Mouse (Mus musculus) kidney, embryonic 14.5 days (tissue): ENCODE data around the gene Rad51b. TPM values are rescaled to one million over a fixed set of nuclear protein-coding genes. Genes with fewer than 3 reads are reported as not detected.

Experiments used
- ATAC-seq: fragments of 200-750 bp; cut with Nextera tagmentation; 2 replicates; pipeline ENCODE4 v1.8.0; 2017; ENCODE audit warnings: moderate number of reproducible peaks, mild to moderate bottlenecking, moderate TSS enrichment, moderate library complexity; ENCODE audit not compliant: low FRiP score, low TSS enrichment
- H3K27ac ChIP-seq: fragments of 300-500 bp; sonication (generic); 2 replicates; pipeline ENCODE4 v1.5.1; 2014; ENCODE audit warnings: low read depth, mild to moderate bottlenecking, low read length, moderate library complexity, mixed read lengths
- H3K27me3 ChIP-seq: fragments of 300-500 bp; sonication (generic); 2 replicates; pipeline ENCODE4 v1.6.1; 2014; ENCODE audit warnings: mild to moderate bottlenecking, low read length; ENCODE audit not compliant: control insufficient read depth, insufficient read depth
- H3K36me3 ChIP-seq: fragments of 300-500 bp; sonication (generic); 2 replicates; pipeline ENCODE4 v1.6.1; 2014; ENCODE audit warnings: low read length, mixed read lengths; ENCODE audit not compliant: control insufficient read depth, insufficient read depth
- H3K4me1 ChIP-seq: fragments of 300-500 bp; sonication (generic); 2 replicates; pipeline ENCODE4 v1.6.1; 2014; ENCODE audit warnings: low read length, mixed read lengths; ENCODE audit not compliant: control insufficient read depth, insufficient read depth
- H3K4me2 ChIP-seq: fragments of 300-500 bp; sonication (generic); replicated peaks from 2 replicates; pipeline ENCODE4 v1.6.1; 2014; ENCODE audit warnings: low read depth, mild to moderate bottlenecking, low read length
- H3K4me3 ChIP-seq: fragments of 300-500 bp; sonication (generic); 2 replicates; pipeline ENCODE4 v1.5.1; 2014; ENCODE audit warnings: mild to moderate bottlenecking, low read length
- H3K9ac ChIP-seq: fragments of 300-500 bp; sonication (generic); 2 replicates; pipeline ENCODE4 v1.6.1; 2014; ENCODE audit warnings: low read depth, mild to moderate bottlenecking, low read length, moderate library complexity
- H3K9me3 ChIP-seq: fragments of 300-500 bp; sonication (generic); 2 replicates; pipeline ENCODE4 v1.6.1; 2016; ENCODE audit warnings: low read length; ENCODE audit not compliant: control insufficient read depth
- WGBS: fragments of 180-500 bp; shearing (Covaris S2); extraction: QIAGEN DNeasy Blood & Tissue Kit; methylation state at CpG from one replicate; pipeline ENCODE4 v1.1.7; 2014; 5-methylcytosine and 5-hydroxymethylcytosine counted together
- polyA plus RNA-seq: library from polyadenylated mRNA; unstranded; fragments of >200 nt; fragmentation: Nextera tagmentation; extraction: Ambion mirVana; gene quantifications from 2 replicates; pipeline ENCODE4 v1.2.1, GENCODE M21; 2014

The Rad51b gene
- polyA plus RNA-seq, 1 experiment from 2014 or later: 7.2 TPM

DNA sequence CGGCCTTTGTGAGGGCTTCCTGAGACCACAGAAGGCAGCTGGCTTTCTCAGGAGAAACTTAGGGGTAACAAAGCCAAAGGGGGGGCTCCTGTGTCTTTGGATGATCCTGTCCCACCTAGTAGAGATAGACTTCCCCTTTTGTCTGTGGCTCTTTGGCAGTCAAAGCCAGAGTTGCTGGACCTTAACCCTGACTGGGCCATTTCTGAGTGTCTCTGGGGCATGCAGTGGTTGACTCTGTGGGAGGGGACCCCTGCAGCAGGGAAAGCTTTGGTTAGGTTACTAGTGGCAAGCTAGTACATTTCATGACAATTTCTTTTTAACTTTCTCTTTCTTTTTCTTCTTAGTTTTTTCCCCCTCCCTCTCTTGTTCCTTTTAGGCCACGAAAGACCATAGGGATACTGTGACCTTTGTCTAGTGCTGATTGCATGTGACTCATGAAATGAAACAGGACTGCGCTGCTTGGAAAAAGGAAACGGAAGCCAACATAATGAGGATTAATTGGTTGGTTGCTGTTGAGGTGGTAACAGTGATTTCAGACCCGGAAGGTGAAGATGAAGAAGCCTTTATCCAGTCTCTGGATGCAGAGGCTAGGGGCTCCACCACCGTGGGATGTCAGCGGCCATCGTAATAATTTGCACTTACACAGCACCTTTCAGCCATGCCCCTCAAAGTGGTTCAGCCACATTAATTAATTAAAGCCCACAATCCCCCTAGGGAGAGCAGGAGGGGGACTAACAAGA lies 516.7 kb downstream of the Rad51b start:
- no peaks in the 10 kb centered on the region for H3K27me3 ChIP-seq
- no peak overlapping the region for H3K9ac ChIP-seq
- WGBS: 49% methylated on average over 8 of the region's 8 CpGs
- H3K36me3 ChIP-seq: no peaks in the 10 kb centered on the region
- H3K27ac ChIP-seq: peak overlapping the region; percentile 55
- H3K4me3 ChIP-seq: no peak overlapping the region
- no peaks in the 10 kb centered on the region for H3K9me3 ChIP-seq
- no peak overlapping the region for H3K4me2 ChIP-seq
- no peak for ATAC-seq
- H3K4me1 ChIP-seq: peaks cover 35% of the 10 kb centered on the region

DNA sequence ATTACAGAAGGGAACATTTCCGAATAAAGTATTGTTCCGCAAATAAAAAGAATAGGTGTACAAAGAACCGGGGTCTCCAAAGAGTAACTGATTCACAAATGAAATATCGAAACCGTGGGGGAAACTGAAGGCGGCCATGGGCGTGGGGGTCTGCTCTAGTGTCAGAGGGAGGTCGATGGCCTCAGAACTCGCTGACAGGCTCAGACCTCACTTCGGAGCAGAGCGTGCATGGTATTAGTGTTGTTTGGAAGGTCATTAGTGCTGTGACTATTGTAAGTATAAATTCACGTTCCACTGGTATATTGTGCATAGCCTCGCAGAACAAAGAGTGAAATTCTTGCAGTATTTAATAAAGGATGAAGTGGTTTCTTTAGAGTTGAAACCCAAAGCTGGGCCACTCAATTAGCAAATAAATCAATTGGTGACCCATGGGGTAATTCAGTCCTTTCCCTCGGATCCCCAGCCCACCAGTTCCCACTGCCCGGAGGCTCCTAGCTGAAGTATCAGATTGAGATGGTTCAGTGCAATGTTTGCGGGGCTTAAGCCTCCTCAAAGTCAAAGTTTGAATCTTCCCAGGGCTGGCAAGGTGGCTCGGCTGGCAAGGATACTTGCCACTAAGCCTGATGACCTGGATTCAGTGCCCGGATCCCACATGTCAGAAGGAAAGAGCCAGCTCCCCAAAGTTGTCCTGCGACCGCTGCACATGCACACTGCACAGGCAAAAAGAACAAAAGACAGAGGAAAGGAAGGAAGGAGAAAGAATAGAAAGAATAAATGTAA lies 517.4 kb downstream of the Rad51b start:
- no peaks in the 10 kb centered on the region for H3K9me3 ChIP-seq
- H3K9ac ChIP-seq: no peak overlapping the region
- H3K36me3 ChIP-seq: no peaks in the 10 kb centered on the region
- H3K4me1 ChIP-seq: peaks cover 32% of the 10 kb centered on the region
- no peaks in the 10 kb centered on the region for H3K27me3 ChIP-seq
- H3K27ac ChIP-seq: no peak overlapping the region
- H3K4me3 ChIP-seq: no peak overlapping the region
- 45% methylated on average over 20 of the region's 20 CpGs for WGBS
- ATAC-seq: no peak
- H3K4me2 ChIP-seq: no peak overlapping the region

DNA sequence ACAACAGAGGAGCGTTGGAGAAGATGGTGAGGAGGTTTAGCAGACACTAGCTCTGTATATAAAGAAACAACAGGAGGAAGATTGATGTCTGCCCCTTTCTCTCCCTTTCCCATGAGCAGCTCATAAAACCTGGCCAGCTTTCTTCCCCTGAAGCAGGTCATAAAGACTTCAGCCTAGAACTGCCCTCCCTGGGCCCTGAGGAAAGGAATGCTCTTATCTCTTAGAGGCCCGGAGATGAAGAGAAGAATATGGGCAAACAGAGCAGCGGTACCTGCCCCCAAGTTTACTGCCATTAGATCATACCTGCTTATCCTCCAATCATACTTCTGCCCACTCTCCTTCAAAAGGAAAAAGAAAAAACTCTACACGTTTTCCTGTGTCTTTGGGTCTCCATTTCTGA lies 519.2 kb downstream of the Rad51b start:
- Histone ChIP-seq H3K4me3 (no peak overlapping the region), H3K36me3 (no peaks in the 10 kb centered on the region), H3K9ac (no peak overlapping the region), H3K9me3 (no peaks in the 10 kb centered on the region), H3K27ac (no peak overlapping the region), H3K4me1 (peaks cover 22% of the 10 kb centered on the region), H3K27me3 (no peaks in the 10 kb centered on the region), H3K4me2 (no peak overlapping the region)
- ATAC-seq: no peak
- WGBS: 19% methylated on average over 4 of the region's 4 CpGs

DNA sequence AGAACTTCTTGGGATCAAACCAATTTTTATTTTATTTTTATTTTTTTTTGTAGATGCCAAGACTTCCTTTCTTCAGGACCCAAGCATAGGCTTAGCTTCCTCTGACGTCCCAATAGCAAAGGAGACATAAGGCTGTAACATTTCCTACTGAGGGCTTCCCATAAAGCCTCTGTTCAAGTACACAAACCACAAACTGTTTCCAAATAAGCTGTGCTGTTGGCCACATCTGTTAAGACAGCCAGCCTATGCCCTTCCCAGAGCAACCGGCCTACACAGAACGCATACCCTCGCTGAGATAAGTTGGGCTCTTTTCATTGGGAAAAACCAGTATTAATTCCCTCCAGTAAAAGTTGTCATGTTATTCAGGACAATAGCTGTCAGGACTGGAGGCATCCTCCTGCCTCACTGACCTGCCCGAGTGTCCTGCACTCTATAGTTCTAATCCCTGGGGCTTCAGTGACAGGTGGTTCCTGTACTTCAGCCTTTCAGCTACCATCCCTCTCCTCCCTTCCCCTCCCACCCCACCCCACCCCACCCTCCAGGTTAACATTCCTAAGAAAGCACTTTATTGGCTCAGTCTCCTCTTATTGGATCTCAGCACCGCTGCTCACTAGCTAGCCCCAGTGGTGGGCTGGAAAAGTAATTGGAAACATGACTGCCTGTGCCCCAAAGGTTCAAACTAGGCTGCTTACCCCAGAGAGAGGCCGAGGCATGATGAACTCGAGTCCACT lies 523.3 kb downstream of the Rad51b start:
- Histone ChIP-seq H3K4me3 (no peak overlapping the region), H3K36me3 (no peaks in the 10 kb centered on the region), H3K9me3 (no peaks in the 10 kb centered on the region), H3K27ac (no peak overlapping the region), H3K4me1 (no peaks in the 10 kb centered on the region), H3K9ac (no peak overlapping the region), H3K27me3 (no peaks in the 10 kb centered on the region), H3K4me2 (no peak overlapping the region)
- no peak for ATAC-seq
- WGBS: 72% methylated on average over 8 of the region's 8 CpGs

DNA sequence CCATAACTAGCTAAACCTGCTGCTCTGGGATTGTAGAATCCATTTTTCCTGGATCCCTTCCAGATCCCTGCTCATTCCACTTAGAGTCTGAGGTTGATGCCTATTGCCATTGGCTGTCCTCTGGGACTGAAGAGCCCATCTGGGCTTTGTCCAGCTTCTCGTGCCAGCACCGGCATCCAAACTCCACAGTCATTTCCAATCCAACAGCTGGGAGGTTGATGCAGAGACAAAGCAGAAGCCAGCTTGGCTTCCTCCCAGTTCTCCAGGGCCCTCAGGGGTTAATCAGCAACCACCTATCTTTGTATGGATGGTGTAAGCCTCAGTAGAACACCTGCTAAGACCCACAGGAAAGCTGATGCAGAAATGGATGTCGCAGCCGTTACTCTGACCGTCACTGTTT lies 524.8 kb downstream of the Rad51b start:
- Histone ChIP-seq H3K4me2 (no peak overlapping the region), H3K4me3 (no peak overlapping the region), H3K9ac (no peak overlapping the region), H3K27ac (no peak overlapping the region), H3K4me1 (peaks cover 6% of the 10 kb centered on the region; the same call in 1 of the 2 replicates), H3K27me3 (no peaks in the 10 kb centered on the region), H3K36me3 (no peaks in the 10 kb centered on the region), H3K9me3 (no peaks in the 10 kb centered on the region)
- no peak for ATAC-seq
- WGBS: 79% methylated on average over 5 of the region's 5 CpGs

DNA sequence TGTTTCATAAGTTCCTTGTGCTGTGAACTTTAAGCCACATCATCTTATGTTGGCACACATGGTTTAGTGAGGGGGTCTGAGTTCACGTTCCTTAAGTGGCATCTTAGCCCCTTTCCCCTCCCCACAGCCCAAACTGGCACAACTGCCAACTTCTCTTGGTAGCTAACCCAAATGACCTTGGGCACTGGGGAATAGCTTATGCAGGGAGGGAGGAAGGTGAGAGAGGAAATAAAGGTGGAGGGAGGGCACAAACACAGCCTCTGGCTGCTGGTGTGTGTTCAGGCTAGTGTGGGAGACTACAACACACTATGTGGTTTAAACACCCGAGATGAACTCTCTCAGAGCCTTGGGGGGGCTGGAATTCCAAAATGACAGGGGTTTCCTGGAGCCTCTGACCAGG lies 525.3 kb downstream of the Rad51b start:
- Histone ChIP-seq H3K27me3 (no peaks in the 10 kb centered on the region), H3K27ac (no peak overlapping the region), H3K4me1 (peaks cover 8% of the 10 kb centered on the region; the same call in 1 of the 2 replicates), H3K9ac (no peak overlapping the region), H3K9me3 (no peaks in the 10 kb centered on the region), H3K4me2 (no peak overlapping the region), H3K4me3 (no peak overlapping the region), H3K36me3 (no peaks in the 10 kb centered on the region)
- ATAC-seq: no peak
- 67% methylated on average over 2 of the region's 2 CpGs for whole genome bisulfite sequencing

DNA sequence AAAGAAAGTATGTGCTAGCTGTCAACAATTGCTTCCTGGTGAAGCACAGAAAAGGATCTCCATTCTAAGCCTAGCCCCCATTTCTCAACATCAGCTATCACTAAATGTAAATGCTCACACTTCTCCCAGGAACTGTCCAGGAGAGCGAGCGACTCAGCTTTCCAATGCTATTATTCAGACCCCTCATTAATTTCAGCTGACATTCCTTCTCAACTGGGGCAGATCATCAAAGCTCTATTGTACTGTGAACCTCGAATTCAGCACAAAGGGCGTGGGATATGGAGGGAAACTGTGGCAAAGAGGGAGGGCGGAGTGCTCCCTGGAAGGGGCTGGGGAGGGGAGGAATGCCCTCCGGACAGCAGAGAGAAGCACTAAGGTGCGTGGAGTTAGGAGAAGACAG lies 528.8 kb downstream of the Rad51b start:
- no peak for ATAC-seq
- H3K9ac ChIP-seq: no peak overlapping the region
- no peak overlapping the region for H3K27ac ChIP-seq
- no peaks in the 10 kb centered on the region for H3K36me3 ChIP-seq
- WGBS: 32% methylated on average over 7 of the region's 7 CpGs
- H3K4me3 ChIP-seq: no peak overlapping the region
- H3K4me1 ChIP-seq: peaks cover 11% of the 10 kb centered on the region; the same call in 1 of the 2 replicates
- H3K9me3 ChIP-seq: no peaks in the 10 kb centered on the region
- H3K4me2 ChIP-seq: no peak overlapping the region
- H3K27me3 ChIP-seq: no peaks in the 10 kb centered on the region

DNA sequence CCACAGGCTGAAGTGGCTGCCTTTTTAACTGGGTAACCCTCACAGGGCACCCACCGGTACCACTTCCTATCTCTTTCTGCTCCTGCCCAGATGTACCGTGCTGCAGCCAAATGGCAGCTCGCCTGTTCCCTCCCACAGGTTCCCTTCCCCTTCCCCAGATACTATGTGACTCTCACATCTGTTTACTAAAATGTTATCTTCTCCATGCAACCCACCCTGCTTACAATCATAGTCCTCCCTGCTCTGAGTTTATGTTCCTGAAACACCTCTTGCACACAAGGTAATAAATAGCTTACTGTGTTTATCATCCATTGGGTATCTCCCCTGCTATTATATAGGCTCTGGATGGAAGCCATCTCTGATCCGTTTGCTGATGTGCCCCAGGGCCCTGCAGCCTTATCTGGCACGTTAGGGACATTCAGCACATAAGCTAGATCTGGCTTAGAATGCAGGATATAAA lies 530.2 kb downstream of the Rad51b start:
- no peaks in the 10 kb centered on the region for H3K9me3 ChIP-seq
- peak overlapping the region; percentile 14; the same call in 1 of the 2 replicates for H3K27ac ChIP-seq
- no peak overlapping the region for H3K4me3 ChIP-seq
- no peak for ATAC-seq
- H3K9ac ChIP-seq: no peak overlapping the region
- H3K4me2 ChIP-seq: no peak overlapping the region
- 57% methylated on average over 5 of the region's 5 CpGs for WGBS
- H3K36me3 ChIP-seq: no peaks in the 10 kb centered on the region
- H3K27me3 ChIP-seq: no peaks in the 10 kb centered on the region
- peaks cover 11% of the 10 kb centered on the region; the same call in 1 of the 2 replicates for H3K4me1 ChIP-seq
